Comparison of ENCODE assay signal across 7 mouse cellular contexts in genomic region chr14:34660788-34661591, GRCm38 (mm10). TPM values are rescaled to one million over a fixed set of nuclear protein-coding genes. Genes with fewer than 3 reads are reported as not detected.
A peak's percentile ranks its signal among the peaks of the same experiment; 100 is the strongest.
DNase-seq lines count a peak whose midpoint lies in the region; ATAC-seq lines count a peak whose summit lies in the region.

No protein-coding gene starts in this region.

- intact Hi-C loops in left cerebral cortex, postnatal 4 days (cut with DNase I): no loop called here

- peak; percentile 35 to 39 for DNase-seq in thymus, adult 18-20 months
- DNase-seq in thymus, postnatal 0 days (ENCODE audit: low spot score): no peak
- peak; percentile 57 for DNase-seq in thymus, postnatal 14 days
- no peak for DNase-seq in left cerebral cortex, postnatal 4 days

- no peaks in the 10 kb centered on the region for H3K9me3 ChIP-seq in erythroblast, embryonic 14.5 days (ENCODE audit: control insufficient read depth, low read length)

- H3K36me3 ChIP-seq in erythroblast, embryonic 14.5 days (ENCODE audit: control insufficient read depth): peaks cover 9% of the 10 kb centered on the region

- peak overlapping the region; percentile 84 for H3K4me3 ChIP-seq in erythroblast, embryonic 14.5 days (replicated peaks)

- no peaks in the 10 kb centered on the region for H3K27me3 ChIP-seq in erythroblast, embryonic 14.5 days (ENCODE audit: control insufficient read depth)

- peak; percentile 6 for ATAC-seq in inflammation-experienced regulatory T-cells, adult 6 months
- peak; percentile 60 for ATAC-seq in megakaryocyte-erythroid progenitor cell, adult 5-6 weeks (replicated peaks; ENCODE audit: low FRiP score, low TSS enrichment, poor library complexity, severe bottlenecking)

- peaks cover 71% of the 10 kb centered on the region for H3K4me1 ChIP-seq in erythroblast, embryonic 14.5 days (ENCODE audit: control insufficient read depth)

RNA-seq across cellular contexts. Expression of gene Wapl, which starts 12.7 kb away (rescaled TPM):
- 38.3 and 49.7 TPM in 2 replicates for polyA plus RNA-seq in thymus, postnatal 0 days (2015; fragmentation: Nextera tagmentation; extraction: Ambion mirVana)
- 0.77 and 1.1 TPM in 2 replicates for polyA plus RNA-seq in erythroblast, embryonic 14.5 days (2012)
- 10 to 100 TPM; 46.7 to 54.1 (median 47.0) TPM for polyA plus RNA-seq in inflammation-experienced regulatory T-cells, adult 6 months (2017; shearing (Covaris generic))
- total RNA-seq in megakaryocyte-erythroid progenitor cell, adult 5-6 weeks (2014; fragmentation: Nextera tagmentation): 102 and 161 TPM in 2 replicates
- total RNA-seq in megakaryocyte-erythroid progenitor cell, adult 5-6 weeks (2017): 201 and 208 TPM in 2 replicates
- total RNA-seq in left cerebral cortex, postnatal 4 days (2021): 10 to 100 TPM; 34.4 to 38.7 TPM

Comparison
In these comparisons a context has a peak if more than half of its experiments do, and no peak if none do; other contexts are left out.
1. DNase-seq: peak in thymus, adult 18-20 months (2 of 2) and thymus, postnatal 14 days (single experiment); none in thymus, postnatal 0 days (single experiment) and left cerebral cortex, postnatal 4 days (single experiment).
2. RNA of gene Wapl, which starts 12.7 kb away (polyA plus RNA-seq): 38.3 to 49.7 TPM in thymus, postnatal 0 days and 46.7 to 54.1 TPM in inflammation-experienced regulatory T-cells, adult 6 months; 0.77 to 1.1 TPM in erythroblast, embryonic 14.5 days; every median in the first group is over 10 times any median in the second.